Mouse (Mus musculus) telencephalon, adult 2 months (tissue): ENCODE measurements at regions not wholly inside any gene's neighbourhood (a gene's known extent, or its start where the extent isn't known, plus 50 kb on each side); places are given as distances from the start of the nearest gene placed in this dataset.
A peak's percentile ranks its signal among the peaks of the same experiment; 100 is the strongest.
"Not testable (repeated sequence)": the region's sequence is repeated elsewhere in the genome, so short reads cannot be mapped to it uniquely, and the experiment has no call there.

ENCODE experiments used
- DNase-seq: peaks from one replicate; pipeline ENCODE4 v3.0.0-alpha.2; 2011; ENCODE audit warnings: low read depth, low spot score

GRCm38 (mm10) chr16:84627052-84627451, 108.5 kb downstream of the Mrpl39 start:
- DNase-seq = peak; percentile 17

GRCm38 (mm10) chr16:84629868-84630267, 105.7 kb downstream of the Mrpl39 start:
- DNase-seq = no peak

- DNase-seq = not testable (repeated sequence)
Measured at GRCm38 (mm10) chr16:84644446-84644845, 91.1 kb downstream of the Mrpl39 start.

GRCm38 (mm10) chr16:84646172-84646684, 89.3 kb downstream of the Mrpl39 start:
- no peak for DNase-seq

GRCm38 (mm10) chr16:84650646-84651045, 84.9 kb downstream of the Mrpl39 start:
- DNase-seq = no peak

GRCm38 (mm10) chr16:84653873-84654272, 81.7 kb downstream of the Mrpl39 start:
- no peak for DNase-seq

GRCm38 (mm10) chr16:84661879-84662278, 73.7 kb downstream of the Mrpl39 start:
- no peak for DNase-seq

GRCm38 (mm10) chr16:84663581-84663980, 72.0 kb downstream of the Mrpl39 start:
- DNase-seq = no peak
